Comparison of ENCODE assay signal across 30 mouse cellular contexts in the genomic region with DNA sequence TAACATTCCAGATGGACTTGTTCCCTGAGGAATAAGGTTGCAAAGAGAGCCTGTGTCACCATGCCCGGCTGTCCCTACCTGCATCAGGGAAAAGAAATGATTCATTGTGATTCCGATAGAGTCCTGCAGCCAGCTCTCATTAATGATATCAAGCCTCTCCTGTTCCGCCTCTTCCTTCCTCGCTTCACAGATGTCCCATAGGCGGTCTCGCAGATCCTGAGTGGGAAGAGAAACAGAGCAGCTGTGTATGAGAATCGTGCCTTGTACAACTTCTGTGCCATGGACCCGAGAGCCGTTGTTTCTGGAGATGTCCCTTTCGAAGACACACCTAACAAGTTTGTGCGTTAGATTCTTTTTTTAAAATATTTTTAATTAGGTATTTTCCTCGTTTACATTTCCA.
DNase-seq lines count a peak whose midpoint lies in the region; ATAC-seq lines count a peak whose summit lies in the region.
"Had no signal": no experiment of that assay in that cellular context is flagged by ENCODE, and none has a peak within 500 bp of the region (broad histone marks: within the 10 kb centered on the region; RNA-seq: fewer than 3 reads in every experiment).

No protein-coding gene starts in this region.

- H3K27me3 ChIP-seq in heart, embryonic 11.5 days (ENCODE audit: control insufficient read depth, insufficient read depth, low read length) = no peaks in the 10 kb centered on the region
- H3K27me3 ChIP-seq: CH12.LX; embryonic facial prominence, embryonic 12.5 days; forebrain, embryonic 15.5 days; midbrain, embryonic 15.5 days had no signal

- H3K9me3 ChIP-seq in heart, embryonic 11.5 days (replicated peaks; ENCODE audit: control insufficient read depth, low read length) = no peaks in the 10 kb centered on the region
- H3K9me3 ChIP-seq: embryonic facial prominence, embryonic 12.5 days; forebrain, embryonic 15.5 days; midbrain, embryonic 10.5 days; midbrain, embryonic 15.5 days had no signal

- DNase-seq in frontal cortex, postnatal 25 days (ENCODE audit: low spot score in 2 of 2) = no peak
- DNase-seq in right cerebral cortex, postnatal 25 days = peak; percentile 12
- DNase-seq in right cerebral cortex, postnatal 14 days = no peak
- peak; percentile 25 to 67 for DNase-seq in layer of hippocampus, postnatal 14 days (ENCODE audit: low spot score in 2 of 2)
- no peak for DNase-seq in natural killer cell, adult 2 months (ENCODE audit: low spot score in 2 of 2)
- DNase-seq in adrenal gland, adult 8-10 months = no peak
- DNase-seq: adrenal gland, postnatal 10 days; cerebellum, adult 11 months; cerebellum, adult 9-10 months; embryo, embryonic 11 days; gastrocnemius, postnatal 10 days; heart, postnatal 14 days; kidney, adult 2 months; kidney, postnatal 36 days; liver; lung, adult 2 months; lung, postnatal 14 days; spleen, adult 18-20 months; thymus, adult 18-20 months; thymus, postnatal 25 days had no signal

- 79% methylated on average over 12 of the region's 12 CpGs for WGBS in heart, embryonic 11.5 days (ENCODE audit: insufficient replicate concordance)

- no peak overlapping the region for H3K27ac ChIP-seq in heart, embryonic 11.5 days (ENCODE audit: low read depth, low read length)
- H3K27ac ChIP-seq: embryonic facial prominence, embryonic 12.5 days; forebrain, embryonic 15.5 days; left cerebral cortex, adult 2 months; liver, embryonic 14.5 days; midbrain, embryonic 10.5 days; midbrain, embryonic 15.5 days had no signal

- no peaks in the 10 kb centered on the region for H3K36me3 ChIP-seq in heart, embryonic 11.5 days (ENCODE audit: control insufficient read depth, insufficient read depth, low read length)
- H3K36me3 ChIP-seq: embryonic facial prominence, embryonic 12.5 days; forebrain, embryonic 15.5 days; midbrain, embryonic 10.5 days; midbrain, embryonic 15.5 days had no signal

- H3K4me3 ChIP-seq in heart, embryonic 11.5 days (ENCODE audit: low read depth, low read length) = no peak overlapping the region
- H3K4me3 ChIP-seq: embryonic facial prominence, embryonic 12.5 days; forebrain, embryonic 15.5 days; left cerebral cortex, adult 2 months; midbrain, embryonic 10.5 days; midbrain, embryonic 15.5 days had no signal

- no peak overlapping the region for H3K9ac ChIP-seq in heart, embryonic 11.5 days (ENCODE audit: low read depth, low read length)
- H3K9ac ChIP-seq: embryonic facial prominence, embryonic 12.5 days; forebrain, embryonic 15.5 days; liver, embryonic 14.5 days; midbrain, embryonic 15.5 days had no signal

- peak; percentile 87 for ATAC-seq in frontal cortex, adult (ENCODE audit: low TSS enrichment)
- ATAC-seq in heart, embryonic 11.5 days (replicated peaks; ENCODE audit: insufficient number of reproducible peaks, low FRiP score, low TSS enrichment) = no peak
- ATAC-seq: forebrain, embryonic 15.5 days; hindbrain, embryonic 16.5 days; midbrain, embryonic 15.5 days had no signal

- H3K4me2 ChIP-seq in heart, embryonic 11.5 days = no peak overlapping the region
- H3K4me2 ChIP-seq: embryonic facial prominence, embryonic 12.5 days; forebrain, embryonic 15.5 days; midbrain, embryonic 15.5 days had no signal

- no peaks in the 10 kb centered on the region for H3K4me1 ChIP-seq in heart, embryonic 11.5 days (ENCODE audit: control insufficient read depth, insufficient read depth, low read length)
- H3K4me1 ChIP-seq: embryonic facial prominence, embryonic 12.5 days; forebrain, embryonic 15.5 days; midbrain, embryonic 10.5 days; midbrain, embryonic 15.5 days had no signal

Comparison
In these comparisons a context has a peak if more than half of its experiments do, and no peak if none do; other contexts are left out.
1. DNase-seq: peak in right cerebral cortex, postnatal 25 days (single experiment) and layer of hippocampus, postnatal 14 days (2 of 2); none in frontal cortex, postnatal 25 days (0 of 2), right cerebral cortex, postnatal 14 days (single experiment), natural killer cell, adult 2 months (0 of 2) and adrenal gland, adult 8-10 months (single experiment).